Mouse (Mus musculus) kidney, adult 2 months (tissue): ENCODE measurements around the gene Angptl2. TPM values are rescaled to one million over a fixed set of nuclear protein-coding genes. Genes with fewer than 3 reads are reported as not detected.
"Not testable (repeated sequence)": the region's sequence is repeated elsewhere in the genome, so short reads cannot be mapped to it uniquely, and the experiment has no call there.

Source experiments
- DNase-seq: peaks from one replicate; pipeline ENCODE4 v3.0.0; 2021
- H3K27ac ChIP-seq: fragments of 200-500 bp; 2 replicates; pipeline ENCODE4 v1.5.1; 2012; ENCODE audit warnings: low read depth, low read length, control low read depth, inconsistent platforms; ENCODE audit not compliant: insufficient read depth
- H3K27me3 ChIP-seq: fragments of 200-500 bp; replicated peaks from 2 replicates; pipeline ENCODE4 v1.6.1; 2012; ENCODE audit warnings: mild to moderate bottlenecking, moderate library complexity, low read length, inconsistent platforms; ENCODE audit not compliant: control insufficient read depth, insufficient read depth
- H3K36me3 ChIP-seq: fragments of 200-500 bp; 2 replicates; pipeline ENCODE4 v1.6.1; 2012; ENCODE audit warnings: mild to moderate bottlenecking, moderate library complexity, low read length, inconsistent platforms; ENCODE audit not compliant: control insufficient read depth, insufficient read depth
- H3K4me1 ChIP-seq: fragments of 200-500 bp; 2 replicates; pipeline ENCODE4 v1.6.1; 2011; ENCODE audit warnings: low read length; ENCODE audit not compliant: control insufficient read depth, insufficient read depth
- H3K4me3 ChIP-seq: fragments of 200-500 bp; 2 replicates; pipeline ENCODE4 v1.5.1; 2011; ENCODE audit warnings: mild to moderate bottlenecking, low read depth, low read length, control low read depth; ENCODE audit not compliant: insufficient read depth
- CTCF ChIP-seq: fragments of 200-500 bp; conservative IDR thresholded peaks from 2 replicates; pipeline ENCODE4 v1.5.1; 2011; ENCODE audit warnings: low read depth, mild to moderate bottlenecking, control low read depth, low read length, moderate library complexity, mixed read lengths; ENCODE audit not compliant: insufficient read depth, insufficient read length
- POLR2A ChIP-seq: fragments of 200-500 bp; IDR thresholded peaks from one replicate; pipeline ENCODE4 v1.6.1; 2011; ENCODE audit warnings: low read depth, low read length, control low read depth
- WGBS: fragments of 180-500 bp; shearing (Covaris S2); methylation state at CpG from one replicate; pipeline ENCODE4 v1.1.7; 2018; 5-methylcytosine and 5-hydroxymethylcytosine counted together
- polyA plus RNA-seq: library from polyadenylated mRNA; depleted of rRNA; stranded (reverse); fragments of >200 nt; gene quantifications from 2 replicates; pipeline ENCODE4 v1.2.3, GENCODE M21; 2012

Angptl2 gene
- polyA plus RNA-seq, 1 experiment: 93.0 TPM

- no peak for DNase-seq
- no peak overlapping the region for H3K27ac ChIP-seq
Measured at GRCm38 (mm10) chr2:33203284-33203683, 12.6 kb upstream of the Angptl2 start.

GRCm38 (mm10) chr2:33204980-33205379, 10.9 kb upstream of the Angptl2 start:
- DNase-seq: no peak
- no peak overlapping the region for H3K4me3 ChIP-seq
- H3K36me3 ChIP-seq: no peaks in the 10 kb centered on the region
- no peaks in the 10 kb centered on the region for H3K27me3 ChIP-seq
- no peak overlapping the region for H3K27ac ChIP-seq
- WGBS: 69% methylated on average over 5 of the region's 5 CpGs
- TF ChIP-seq POLR2A: no peak
- no peak for TF ChIP-seq CTCF
- H3K4me1 ChIP-seq: peaks cover 34% of the 10 kb centered on the region

More at GRCm38 (mm10) chr2:33203284-33203683, 12.6 kb upstream of the Angptl2 start:
- H3K27me3 ChIP-seq: no peaks in the 10 kb centered on the region
- H3K4me1 ChIP-seq: peaks cover 38% of the 10 kb centered on the region
- no peaks in the 10 kb centered on the region for H3K36me3 ChIP-seq
- WGBS: 71% methylated on average over 6 of the region's 6 CpGs
- no peak for TF ChIP-seq CTCF
- no peak for TF ChIP-seq POLR2A
- no peak overlapping the region for H3K4me3 ChIP-seq

- H3K4me3 ChIP-seq: no peak overlapping the region
- WGBS: 42% methylated on average over 14 of the region's 14 CpGs
- peaks cover 25% of the 10 kb centered on the region for H3K4me1 ChIP-seq
- no peak for TF ChIP-seq POLR2A
- TF ChIP-seq CTCF: no peak
- no peaks in the 10 kb centered on the region for H3K27me3 ChIP-seq
- H3K27ac ChIP-seq: no peak overlapping the region
- no peaks in the 10 kb centered on the region for H3K36me3 ChIP-seq
- DNase-seq: peak; percentile 64
Measured at GRCm38 (mm10) chr2:33205939-33206525, 9.8 kb upstream of the Angptl2 start.

GRCm38 (mm10) chr2:33207069-33207468, 8.8 kb upstream of the Angptl2 start:
- peaks cover 23% of the 10 kb centered on the region for H3K4me1 ChIP-seq

GRCm38 (mm10) chr2:33208134-33208533, 7.7 kb upstream of the Angptl2 start:
- DNase-seq: no peak
- TF ChIP-seq CTCF: no peak
- no peak for TF ChIP-seq POLR2A
- WGBS: 82% methylated on average over 5 of the region's 5 CpGs
- Histone ChIP-seq H3K27ac (no peak overlapping the region), H3K36me3 (no peaks in the 10 kb centered on the region), H3K27me3 (no peaks in the 10 kb centered on the region), H3K4me3 (no peak overlapping the region), H3K4me1 (peaks cover 23% of the 10 kb centered on the region)

More at GRCm38 (mm10) chr2:33207069-33207468, 8.8 kb upstream of the Angptl2 start:
- Histone ChIP-seq H3K27ac (no peak overlapping the region), H3K36me3 (no peaks in the 10 kb centered on the region), H3K4me3 (no peak overlapping the region), H3K27me3 (no peaks in the 10 kb centered on the region)
- WGBS: 30% methylated on average over 4 of the region's 4 CpGs
- peak; percentile 81 for DNase-seq
- no peak for TF ChIP-seq POLR2A

GRCm38 (mm10) chr2:33210841-33211240, 5.0 kb upstream of the Angptl2 start:
- peak; percentile 88 for DNase-seq
- H3K4me1 ChIP-seq: peaks cover 19% of the 10 kb centered on the region
- H3K4me3 ChIP-seq: no peak overlapping the region
- H3K27me3 ChIP-seq: no peaks in the 10 kb centered on the region
- 53% methylated on average over 2 of the region's 2 CpGs for WGBS
- TF ChIP-seq POLR2A (no peak), CTCF (no peak)
- no peak overlapping the region for H3K27ac ChIP-seq
- H3K36me3 ChIP-seq: no peaks in the 10 kb centered on the region

GRCm38 (mm10) chr2:33211263-33211662, 4.6 kb upstream of the Angptl2 start:
- H3K4me3 ChIP-seq, H3K27ac ChIP-seq, H3K27me3 ChIP-seq, DNase-seq, H3K36me3 ChIP-seq: not testable (repeated sequence)
- 71% methylated on average over 11 of the region's 11 CpGs for WGBS
- H3K4me1 ChIP-seq: peaks cover 15% of the 10 kb centered on the region
